Mouse (Mus musculus) hindbrain, embryonic 16.5 days (tissue): ENCODE measurements at regions not wholly inside any gene's neighbourhood (a gene's known extent, or its start where the extent isn't known, plus 50 kb on each side); places are given as distances from the start of the nearest gene placed in this dataset.
"Not testable (repeated sequence)": the region's sequence is repeated elsewhere in the genome, so short reads cannot be mapped to it uniquely, and the experiment has no call there.

Experiments
- ATAC-seq: fragments of 200-750 bp; cut with Nextera tagmentation; 2 replicates; pipeline ENCODE4 v1.8.0; 2017; ENCODE audit warnings: moderate TSS enrichment, moderate library complexity
- H3K27ac ChIP-seq: fragments of 300-500 bp; sonication (generic); 2 replicates; pipeline ENCODE4 v1.5.1; 2014; ENCODE audit warnings: low read depth, mild to moderate bottlenecking, control low read depth, low read length, moderate library complexity
- H3K27me3 ChIP-seq: fragments of 300-500 bp; sonication (generic); replicated peaks from 2 replicates; pipeline ENCODE4 v1.6.1; 2014; ENCODE audit warnings: low read length; ENCODE audit not compliant: control insufficient read depth, insufficient read depth
- H3K36me3 ChIP-seq: fragments of 300-500 bp; sonication (generic); 2 replicates; pipeline ENCODE4 v1.6.1; 2014; ENCODE audit warnings: mild to moderate bottlenecking, low read length, moderate library complexity, mixed read lengths; ENCODE audit not compliant: control insufficient read depth, insufficient read depth
- H3K4me1 ChIP-seq: fragments of 300-500 bp; sonication (generic); 2 replicates; pipeline ENCODE4 v1.6.1; 2014; ENCODE audit warnings: low read depth, low read length; ENCODE audit not compliant: control insufficient read depth, insufficient read depth
- H3K4me2 ChIP-seq: fragments of 300-500 bp; sonication (generic); 2 replicates; pipeline ENCODE4 v1.6.1; 2014; ENCODE audit warnings: mild to moderate bottlenecking, low read length, control low read depth, moderate library complexity
- H3K4me3 ChIP-seq: fragments of 300-500 bp; sonication (generic); 2 replicates; pipeline ENCODE4 v1.5.1; 2014; ENCODE audit warnings: mild to moderate bottlenecking, low read length, control low read depth, moderate library complexity
- H3K9ac ChIP-seq: fragments of 300-500 bp; sonication (generic); 2 replicates; pipeline ENCODE4 v1.6.1; 2014; ENCODE audit warnings: low read depth, mild to moderate bottlenecking, control low read depth, low read length, moderate library complexity
- H3K9me3 ChIP-seq: fragments of 300-500 bp; sonication (generic); 2 replicates; pipeline ENCODE4 v1.6.1; 2014; ENCODE audit warnings: mild to moderate bottlenecking, low read length, moderate library complexity; ENCODE audit not compliant: control insufficient read depth
- WGBS: fragments of 180-500 bp; shearing (Covaris S2); extraction: QIAGEN DNeasy Blood & Tissue Kit; methylation state at CpG from one replicate; pipeline ENCODE4 v1.1.7; 2014; 5-methylcytosine and 5-hydroxymethylcytosine counted together

- no peak for ATAC-seq
- H3K9ac ChIP-seq, result no peak overlapping the region
- no peaks in the 10 kb centered on the region for H3K9me3 ChIP-seq
- H3K27ac ChIP-seq, result no peak overlapping the region
- no peak overlapping the region for H3K4me2 ChIP-seq
- H3K4me1 ChIP-seq, result no peaks in the 10 kb centered on the region
- H3K36me3 ChIP-seq, result no peaks in the 10 kb centered on the region
- H3K27me3 ChIP-seq, result no peaks in the 10 kb centered on the region
- 88% methylated on average over 7 of the region's 8 CpGs for WGBS
- H3K4me3 ChIP-seq, result no peak overlapping the region
These were observed 123.6 kb downstream of the Tnfrsf21 start for GRCm38 (mm10) chr17:43139916-43140315.

GRCm38 (mm10) chr17:43141740-43142139 lies 125.4 kb downstream of the Tnfrsf21 start:
- H3K27me3 ChIP-seq, result no peaks in the 10 kb centered on the region
- H3K27ac ChIP-seq, result no peak overlapping the region
- ATAC-seq, result no peak
- H3K4me3 ChIP-seq, result no peak overlapping the region
- WGBS, result 89% methylated on average over 7 of the region's 7 CpGs
- H3K9me3 ChIP-seq, result no peaks in the 10 kb centered on the region
- H3K9ac ChIP-seq, result no peak overlapping the region
- H3K4me2 ChIP-seq, result no peak overlapping the region
- H3K4me1 ChIP-seq, result no peaks in the 10 kb centered on the region
- H3K36me3 ChIP-seq, result no peaks in the 10 kb centered on the region

- ATAC-seq, result no peak
- Histone ChIP-seq H3K27me3 (no peaks in the 10 kb centered on the region), H3K4me1 (no peaks in the 10 kb centered on the region; the same call in 1 of the 2 replicates), H3K4me2 (no peak overlapping the region), H3K9me3 (no peaks in the 10 kb centered on the region), H3K36me3 (no peaks in the 10 kb centered on the region), H3K9ac (no peak overlapping the region), H3K27ac (no peak overlapping the region), H3K4me3 (no peak overlapping the region)
- WGBS, result 69% methylated on average over 1 of the region's 1 CpGs
These were observed 124.4 kb upstream of the Adgrf1 start for GRCm38 (mm10) chr17:43145749-43146148.

DNA sequence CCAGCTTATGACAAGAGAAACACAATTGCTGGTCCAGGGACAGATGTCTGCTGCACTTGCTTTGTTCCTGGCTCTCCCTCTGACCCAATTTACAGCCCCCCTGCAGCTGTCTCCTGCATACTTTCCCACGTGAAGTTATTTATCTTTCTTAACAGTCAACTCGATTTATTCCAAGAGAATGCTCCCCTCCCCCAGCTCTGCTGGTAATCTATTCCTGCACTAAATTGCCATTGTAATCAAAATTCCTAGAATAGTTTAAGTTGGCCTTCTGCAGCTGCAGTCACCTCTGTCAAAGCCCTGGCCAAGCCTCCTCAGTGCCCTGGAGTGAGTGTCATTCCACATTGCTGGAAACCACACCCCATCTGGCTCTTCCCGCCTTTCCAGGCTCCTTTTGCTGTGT lies 122.2 kb upstream of the Adgrf1 start:
- H3K27ac ChIP-seq, result no peak overlapping the region
- H3K4me1 ChIP-seq, result no peaks in the 10 kb centered on the region; the same call in 1 of the 2 replicates
- H3K4me3 ChIP-seq, result no peak overlapping the region
- H3K9ac ChIP-seq, result no peak overlapping the region
- ATAC-seq, result no peak
- H3K4me2 ChIP-seq, result no peak overlapping the region
- H3K36me3 ChIP-seq, result no peaks in the 10 kb centered on the region
- no peaks in the 10 kb centered on the region for H3K27me3 ChIP-seq
- H3K9me3 ChIP-seq, result no peaks in the 10 kb centered on the region
- 6% methylated on average over 3 of the region's 3 CpGs for WGBS

- no peaks in the 10 kb centered on the region; the same call in 1 of the 2 replicates for H3K4me1 ChIP-seq
- ATAC-seq, result no peak
- no peaks in the 10 kb centered on the region for H3K36me3 ChIP-seq
- no peak overlapping the region for H3K27ac ChIP-seq
- no peaks in the 10 kb centered on the region for H3K9me3 ChIP-seq
- no peak overlapping the region for H3K4me2 ChIP-seq
- 88% methylated on average over 3 of the region's 3 CpGs for WGBS
- H3K27me3 ChIP-seq, result no peaks in the 10 kb centered on the region
- no peak overlapping the region for H3K9ac ChIP-seq
- no peak overlapping the region for H3K4me3 ChIP-seq
These were observed 117.5 kb upstream of the Adgrf1 start for GRCm38 (mm10) chr17:43152620-43153019.

- H3K27ac ChIP-seq, H3K27me3 ChIP-seq, H3K36me3 ChIP-seq, H3K4me3 ChIP-seq, H3K4me1 ChIP-seq, H3K9ac ChIP-seq, ATAC-seq, H3K9me3 ChIP-seq, H3K4me2 ChIP-seq: not testable (repeated sequence)
- 92% methylated on average over 8 of the region's 8 CpGs for WGBS
These were observed 114.9 kb upstream of the Adgrf1 start for GRCm38 (mm10) chr17:43155271-43155670.

DNA sequence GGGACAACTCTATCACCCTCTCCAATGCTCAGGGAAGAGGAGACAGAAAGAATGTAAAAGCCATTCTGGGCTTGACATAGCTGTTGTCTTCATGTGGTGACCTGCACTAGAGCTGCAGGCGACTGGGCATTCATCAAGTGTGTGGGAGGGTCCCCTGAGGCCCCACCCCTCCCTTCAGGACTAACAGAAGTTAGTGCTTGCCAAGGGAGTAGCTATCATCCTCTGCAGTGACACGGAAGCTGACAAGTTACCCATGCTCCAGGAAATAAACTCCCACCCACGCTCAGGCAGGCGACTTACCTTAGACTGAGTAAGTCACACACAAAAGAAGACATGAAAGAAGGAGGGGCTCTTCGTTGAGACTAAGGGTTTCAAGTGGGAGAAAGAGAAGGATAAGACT lies 114.0 kb upstream of the Adgrf1 start:
- Histone ChIP-seq H3K27ac (no peak overlapping the region), H3K9ac (no peak overlapping the region), H3K4me1 (peaks cover 8% of the 10 kb centered on the region), H3K4me2 (no peak overlapping the region), H3K9me3 (no peaks in the 10 kb centered on the region), H3K36me3 (no peaks in the 10 kb centered on the region), H3K27me3 (no peaks in the 10 kb centered on the region), H3K4me3 (no peak overlapping the region)
- 74% methylated on average over 5 of the region's 5 CpGs for WGBS
- no peak for ATAC-seq

DNA sequence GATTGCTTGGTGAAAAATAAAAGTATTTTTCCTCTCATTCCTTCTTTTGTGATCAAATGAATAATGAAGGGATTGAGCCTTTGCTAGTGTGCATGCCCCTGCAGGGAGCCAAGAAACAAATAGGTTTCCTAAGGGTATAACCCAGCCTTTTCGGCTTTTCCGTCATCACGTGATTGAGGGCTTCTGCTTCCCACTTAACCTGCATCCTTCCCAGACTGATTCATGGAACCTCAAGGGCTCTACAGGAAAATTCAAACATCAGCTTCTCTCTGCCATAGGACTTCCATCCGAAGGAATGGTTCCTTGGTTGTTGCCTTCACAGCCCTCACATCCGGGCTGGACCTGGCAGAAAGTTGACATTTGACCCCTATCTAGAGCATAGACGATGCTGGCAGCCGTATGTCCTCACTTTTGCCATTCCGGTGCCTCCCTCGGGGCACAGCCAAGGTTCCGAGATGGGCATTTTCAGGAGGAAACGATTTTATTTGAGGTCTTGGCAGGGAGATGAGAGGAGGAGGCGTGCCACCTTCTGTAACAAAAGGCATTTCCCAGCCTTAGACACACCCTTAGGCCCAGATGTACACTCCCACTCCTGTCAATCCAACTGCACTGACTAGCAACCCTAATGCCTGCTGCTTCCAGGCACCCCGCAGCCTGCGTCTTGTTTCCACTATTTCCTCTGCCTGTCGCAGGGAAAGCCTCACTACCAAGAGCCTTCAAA lies 112.2 kb upstream of the Adgrf1 start:
- Histone ChIP-seq H3K27ac (peak overlapping the region; percentile 51), H3K9me3 (no peaks in the 10 kb centered on the region), H3K27me3 (no peaks in the 10 kb centered on the region), H3K9ac (peak overlapping the region; percentile 59), H3K36me3 (no peaks in the 10 kb centered on the region), H3K4me1 (peaks cover 8% of the 10 kb centered on the region), H3K4me3 (peak overlapping the region; percentile 34), H3K4me2 (peak overlapping the region; percentile 46)
- 18% methylated on average over 15 of the region's 15 CpGs for WGBS
- ATAC-seq, result peak; percentile 97

DNA sequence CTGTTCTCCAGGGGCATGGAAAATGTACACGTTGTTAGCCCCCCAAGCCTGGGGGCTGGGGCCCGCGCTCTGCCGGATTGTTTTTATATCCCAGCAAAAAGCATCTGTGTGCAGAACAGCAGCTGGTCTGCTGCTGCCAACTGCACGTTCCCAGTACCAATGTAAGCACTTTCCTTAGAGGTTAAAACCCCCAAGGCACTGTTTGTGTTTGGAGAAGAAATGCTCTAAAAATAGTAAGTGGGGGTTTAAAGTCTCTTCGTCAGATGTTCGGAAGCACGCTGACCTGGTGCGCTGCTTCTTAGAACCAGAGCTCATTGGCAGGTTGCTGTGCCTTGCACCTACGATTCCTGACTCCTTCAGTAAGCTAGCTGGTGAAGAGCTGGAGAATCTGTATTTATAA lies 111.4 kb upstream of the Adgrf1 start:
- Histone ChIP-seq H3K36me3 (no peaks in the 10 kb centered on the region), H3K4me1 (peaks cover 8% of the 10 kb centered on the region), H3K4me3 (no peak overlapping the region), H3K9ac (peak overlapping the region; percentile 37; the same call in 1 of the 2 replicates), H3K9me3 (no peaks in the 10 kb centered on the region), H3K27ac (peak overlapping the region; percentile 51), H3K27me3 (no peaks in the 10 kb centered on the region), H3K4me2 (peak overlapping the region; percentile 46)
- ATAC-seq, result peak; percentile 44
- WGBS, result 30% methylated on average over 10 of the region's 10 CpGs
